Mouse (Mus musculus): Measurements from ENCODE around the gene 2810408A11Rik. TPM values are rescaled to one million over a fixed set of nuclear protein-coding genes. Genes with fewer than 3 reads are reported as not detected.

Gene 2810408A11Rik
- polyA plus RNA-seq, 1 experiment from 2014 or later: 22.4 TPM

GRCm38 (mm10) chr11:69849128-69849527 is 51.7 kb downstream of the 2810408A11Rik start:
- Histone ChIP-seq H3K9me3 (no peaks in the 10 kb centered on the region), H3K9ac (no peak overlapping the region), H3K4me2 (no peak overlapping the region), H3K36me3 (replicated peaks) (peaks cover 40% of the 10 kb centered on the region), H3K27me3 (no peaks in the 10 kb centered on the region), H3K4me1 (peaks cover 32% of the 10 kb centered on the region), H3K27ac (no peak overlapping the region), H3K4me3 (replicated peaks) (no peak overlapping the region)
- 92% methylated on average over 9 of the region's 9 CpGs for WGBS
- ATAC-seq (ENCODE audit: low FRiP score): no peak

- Histone ChIP-seq H3K9me3 (no peaks in the 10 kb centered on the region), H3K9ac (peak overlapping the region; percentile 82; the same call in 1 of the 2 replicates), H3K27ac (no peak overlapping the region), H3K4me1 (peaks cover 32% of the 10 kb centered on the region), H3K27me3 (no peaks in the 10 kb centered on the region), H3K4me2 (peak overlapping the region; percentile 61), H3K4me3 (replicated peaks) (peak overlapping the region; percentile 67), H3K36me3 (replicated peaks) (peaks cover 40% of the 10 kb centered on the region)
- WGBS: 95% methylated on average over 6 of the region's 6 CpGs
- ATAC-seq (ENCODE audit: low FRiP score): no peak
Measured at GRCm38 (mm10) chr11:69848021-69848420, 52.8 kb downstream of the 2810408A11Rik start.

Small RNAs within 50 kb of the gene (microRNA-seq; reads per million reads assigned to microRNA genes)
- gene Mir6924: not detected

Other genes with a start within 250 kb of the 2810408A11Rik start
- not detected in 2 replicates for gene Sox15, start 245.7 kb downstream of the 2810408A11Rik start, polyA plus RNA-seq (2016; fragmentation: Nextera tagmentation; extraction: Ambion mirVana)
- gene Mpdu1, start 238.3 kb downstream of the 2810408A11Rik start, polyA plus RNA-seq (2016; fragmentation: Nextera tagmentation; extraction: Ambion mirVana): 74.7 and 80.9 TPM in 2 replicates
- 5.5 TPM in 2 replicates for gene Cd68, start 234.8 kb downstream of the 2810408A11Rik start, polyA plus RNA-seq (2016; fragmentation: Nextera tagmentation; extraction: Ambion mirVana)
- 694 and 751 TPM in 2 replicates for gene Eif4a1, start 228.6 kb downstream of the 2810408A11Rik start, polyA plus RNA-seq (2016; fragmentation: Nextera tagmentation; extraction: Ambion mirVana)
- gene Senp3, start 218.9 kb downstream of the 2810408A11Rik start, polyA plus RNA-seq (2016; fragmentation: Nextera tagmentation; extraction: Ambion mirVana): 106 and 119 TPM in 2 replicates
- 0.26 TPM in 1 of 2 replicates, not detected in the other for gene Tnfsf13, start 215.2 kb downstream of the 2810408A11Rik start, polyA plus RNA-seq (2016; fragmentation: Nextera tagmentation; extraction: Ambion mirVana)
- 1.3 and 1.6 TPM in 2 replicates for gene Tnfsf12, start 205.1 kb downstream of the 2810408A11Rik start, polyA plus RNA-seq (2016; fragmentation: Nextera tagmentation; extraction: Ambion mirVana)
- 0.51 and 0.84 TPM in 2 replicates for gene Tnfsfm13, start 204.9 kb downstream of the 2810408A11Rik start, polyA plus RNA-seq (2016; fragmentation: Nextera tagmentation; extraction: Ambion mirVana)
- 31.3 and 35.4 TPM in 2 replicates for gene Polr2a, start 142.3 kb downstream of the 2810408A11Rik start, polyA plus RNA-seq (2016; fragmentation: Nextera tagmentation; extraction: Ambion mirVana)
- gene Slc35g3, start 139.0 kb downstream of the 2810408A11Rik start, polyA plus RNA-seq (2016; fragmentation: Nextera tagmentation; extraction: Ambion mirVana): 0.13 and 0.33 TPM in 2 replicates
- gene Zbtb4, start 135.1 kb downstream of the 2810408A11Rik start, polyA plus RNA-seq (2016; fragmentation: Nextera tagmentation; extraction: Ambion mirVana): 1.3 and 1.5 TPM in 2 replicates
- 1.2 and 1.8 TPM in 2 replicates for gene Chrnb1, start 105.0 kb downstream of the 2810408A11Rik start, polyA plus RNA-seq (2016; fragmentation: Nextera tagmentation; extraction: Ambion mirVana)
- gene Fgf11, start 99.1 kb downstream of the 2810408A11Rik start, polyA plus RNA-seq (2016; fragmentation: Nextera tagmentation; extraction: Ambion mirVana): 2.6 and 3.2 TPM in 2 replicates
- 0.76 and 1.3 TPM in 2 replicates for gene Tmem102, start 95.4 kb downstream of the 2810408A11Rik start, polyA plus RNA-seq (2016; fragmentation: Nextera tagmentation; extraction: Ambion mirVana)
- not detected in 2 replicates for gene Gm39566, start 85.7 kb downstream of the 2810408A11Rik start, polyA plus RNA-seq (2016; fragmentation: Nextera tagmentation; extraction: Ambion mirVana)
- gene Spem2, start 82.5 kb downstream of the 2810408A11Rik start, polyA plus RNA-seq (2016; fragmentation: Nextera tagmentation; extraction: Ambion mirVana): not detected in 2 replicates
- gene Spem1, start 78.8 kb downstream of the 2810408A11Rik start, polyA plus RNA-seq (2016; fragmentation: Nextera tagmentation; extraction: Ambion mirVana): 0.24 and 0.26 TPM in 2 replicates
- gene Nlgn2, start 63.2 kb downstream of the 2810408A11Rik start, polyA plus RNA-seq (2016; fragmentation: Nextera tagmentation; extraction: Ambion mirVana): 13.3 and 14.0 TPM in 2 replicates
- gene Tmem256, start 62.5 kb downstream of the 2810408A11Rik start, polyA plus RNA-seq (2016; fragmentation: Nextera tagmentation; extraction: Ambion mirVana): 285 and 294 TPM in 2 replicates
- 55.1 and 56.3 TPM in 2 replicates for gene Plscr3, start 54.6 kb downstream of the 2810408A11Rik start, polyA plus RNA-seq (2016; fragmentation: Nextera tagmentation; extraction: Ambion mirVana)
- gene Tnk1, start 42.3 kb downstream of the 2810408A11Rik start, polyA plus RNA-seq (2016; fragmentation: Nextera tagmentation; extraction: Ambion mirVana): 0.14 and 0.60 TPM in 2 replicates
- not detected in 2 replicates for gene Tmem95, start 23.0 kb downstream of the 2810408A11Rik start, polyA plus RNA-seq (2016; fragmentation: Nextera tagmentation; extraction: Ambion mirVana)
- 1.7 and 2.5 TPM in 2 replicates for gene Kctd11, start 19.6 kb downstream of the 2810408A11Rik start, polyA plus RNA-seq (2016; fragmentation: Nextera tagmentation; extraction: Ambion mirVana)
- gene Acap1, start 5.4 kb downstream of the 2810408A11Rik start, polyA plus RNA-seq (2016; fragmentation: Nextera tagmentation; extraction: Ambion mirVana): 0.47 and 0.83 TPM in 2 replicates
- 18.9 and 19.3 TPM in 2 replicates for gene Neurl4, start 85 bp upstream of the 2810408A11Rik start, polyA plus RNA-seq (2016; fragmentation: Nextera tagmentation; extraction: Ambion mirVana)
- 95.8 and 99.1 TPM in 2 replicates for gene Gps2, start 12.9 kb upstream of the 2810408A11Rik start, polyA plus RNA-seq (2016; fragmentation: Nextera tagmentation; extraction: Ambion mirVana)
- 1,678 TPM in 2 replicates for gene Eif5a, start 21.0 kb upstream of the 2810408A11Rik start, polyA plus RNA-seq (2016; fragmentation: Nextera tagmentation; extraction: Ambion mirVana)
- 7.4 and 8.9 TPM in 2 replicates for gene Ybx2, start 34.8 kb upstream of the 2810408A11Rik start, polyA plus RNA-seq (2016; fragmentation: Nextera tagmentation; extraction: Ambion mirVana)
- gene Slc2a4, start 47.2 kb upstream of the 2810408A11Rik start, polyA plus RNA-seq (2016; fragmentation: Nextera tagmentation; extraction: Ambion mirVana): 13.3 and 15.3 TPM in 2 replicates
- gene Cldn7, start 63.8 kb upstream of the 2810408A11Rik start, polyA plus RNA-seq (2016; fragmentation: Nextera tagmentation; extraction: Ambion mirVana): 5.7 and 7.0 TPM in 2 replicates
- gene Ctdnep1, start 80.2 kb upstream of the 2810408A11Rik start, polyA plus RNA-seq (2016; fragmentation: Nextera tagmentation; extraction: Ambion mirVana): 19.9 and 20.7 TPM in 2 replicates
- gene Elp5, start 81.5 kb upstream of the 2810408A11Rik start, polyA plus RNA-seq (2016; fragmentation: Nextera tagmentation; extraction: Ambion mirVana): 129 and 141 TPM in 2 replicates
- 527 and 539 TPM in 2 replicates for gene Gabarap, start 90.2 kb upstream of the 2810408A11Rik start, polyA plus RNA-seq (2016; fragmentation: Nextera tagmentation; extraction: Ambion mirVana)
- gene Phf23, start 94.8 kb upstream of the 2810408A11Rik start, polyA plus RNA-seq (2016; fragmentation: Nextera tagmentation; extraction: Ambion mirVana): 91.3 and 99.1 TPM in 2 replicates
- gene Dvl2, start 99.6 kb upstream of the 2810408A11Rik start, polyA plus RNA-seq (2016; fragmentation: Nextera tagmentation; extraction: Ambion mirVana): 45.2 and 46.6 TPM in 2 replicates
- 43.5 and 48.4 TPM in 2 replicates for gene Acadvl, start 114.4 kb upstream of the 2810408A11Rik start, polyA plus RNA-seq (2016; fragmentation: Nextera tagmentation; extraction: Ambion mirVana)
- 20.3 and 24.9 TPM in 2 replicates for gene Dlg4, start 116.0 kb upstream of the 2810408A11Rik start, polyA plus RNA-seq (2016; fragmentation: Nextera tagmentation; extraction: Ambion mirVana)
- gene Asgr1, start 153.1 kb upstream of the 2810408A11Rik start, polyA plus RNA-seq (2016; fragmentation: Nextera tagmentation; extraction: Ambion mirVana): 0.63 and 0.75 TPM in 2 replicates
- not detected in 2 replicates for gene Asgr2, start 191.7 kb upstream of the 2810408A11Rik start, polyA plus RNA-seq (2016; fragmentation: Nextera tagmentation; extraction: Ambion mirVana)
- gene Mgl2, start 229.3 kb upstream of the 2810408A11Rik start, polyA plus RNA-seq (2016; fragmentation: Nextera tagmentation; extraction: Ambion mirVana): not detected in 2 replicates

Data from forebrain, embryonic 12.5 days (tissue).